Mouse (Mus musculus): ENCODE results near the gene Elovl3. TPM values are rescaled to one million over a fixed set of nuclear protein-coding genes. Genes with fewer than 3 reads are reported as not detected.
A peak's percentile ranks its signal among the peaks of the same experiment; 100 is the strongest.

Elovl3 gene
- polyA plus RNA-seq, 1 experiment = not detected

DNA sequence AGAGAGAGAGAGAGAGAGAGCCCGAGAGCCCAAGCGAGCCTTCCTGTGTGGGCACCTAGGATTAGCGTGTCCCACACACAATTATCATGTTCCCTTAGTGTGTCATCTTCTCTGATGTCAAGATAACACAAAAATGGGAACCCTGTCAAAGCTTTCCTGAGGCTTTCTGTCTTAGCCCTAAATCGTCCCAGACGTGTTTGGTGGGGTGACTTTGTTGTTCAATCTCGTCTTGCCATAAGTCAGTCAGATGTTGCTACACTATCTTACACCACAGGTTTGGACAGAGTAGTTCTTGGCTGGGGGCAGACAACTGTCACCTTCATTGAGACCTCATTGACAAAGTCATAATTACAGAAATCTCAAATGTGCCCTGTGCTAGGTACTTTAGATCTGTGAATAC lies 880 bp downstream of the Elovl3 start:
- peaks cover 79% of the 10 kb centered on the region for H3K27me3 ChIP-seq (replicated peaks)
- TF ChIP-seq FLI1 (IDR thresholded peaks at IDR 0.05; ENCODE audit: low read length) = no peak
- TF ChIP-seq GATA1 (IDR thresholded peaks at IDR 0.05; ENCODE audit: borderline replicate concordance, low read length) = no peak
- no peaks in the 10 kb centered on the region for H3K36me3 ChIP-seq (replicated peaks; ENCODE audit: low read length)
- H3K4me1 ChIP-seq = peaks cover 42% of the 10 kb centered on the region
- H3K4me3 ChIP-seq (replicated peaks) = no peak overlapping the region
- no peaks in the 10 kb centered on the region for H3K9me3 ChIP-seq

DNA sequence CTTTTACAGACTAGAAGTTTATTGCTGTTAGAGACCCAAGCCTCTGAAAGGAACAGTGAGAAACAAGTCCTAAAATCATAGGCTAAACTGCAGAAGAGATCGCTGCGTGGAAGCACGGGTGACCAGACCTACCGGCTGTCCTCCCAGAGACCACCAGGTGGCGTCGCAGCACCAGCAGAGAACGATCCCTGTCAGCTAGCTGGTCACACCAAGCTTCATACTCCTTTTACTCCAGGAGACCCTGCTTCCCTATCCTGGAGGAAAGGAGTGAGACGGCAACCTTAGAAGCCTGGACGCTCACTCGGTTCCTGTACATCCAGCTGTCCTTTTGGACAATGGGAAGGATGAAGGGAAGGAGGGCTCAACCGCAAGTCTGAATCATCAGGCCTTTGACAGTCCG lies 3.6 kb downstream of the Elovl3 start:
- Histone ChIP-seq H3K9me3 (no peaks in the 10 kb centered on the region), H3K36me3 (replicated peaks; ENCODE audit: low read length) (no peaks in the 10 kb centered on the region), H3K27me3 (replicated peaks) (peaks cover 95% of the 10 kb centered on the region), H3K4me1 (peaks cover 43% of the 10 kb centered on the region), H3K4me3 (replicated peaks) (peak overlapping the region; percentile 92)
- no peak for TF ChIP-seq GATA1 (IDR thresholded peaks at IDR 0.05; ENCODE audit: borderline replicate concordance, low read length)
- no peak for TF ChIP-seq FLI1 (IDR thresholded peaks at IDR 0.05; ENCODE audit: low read length)

DNA sequence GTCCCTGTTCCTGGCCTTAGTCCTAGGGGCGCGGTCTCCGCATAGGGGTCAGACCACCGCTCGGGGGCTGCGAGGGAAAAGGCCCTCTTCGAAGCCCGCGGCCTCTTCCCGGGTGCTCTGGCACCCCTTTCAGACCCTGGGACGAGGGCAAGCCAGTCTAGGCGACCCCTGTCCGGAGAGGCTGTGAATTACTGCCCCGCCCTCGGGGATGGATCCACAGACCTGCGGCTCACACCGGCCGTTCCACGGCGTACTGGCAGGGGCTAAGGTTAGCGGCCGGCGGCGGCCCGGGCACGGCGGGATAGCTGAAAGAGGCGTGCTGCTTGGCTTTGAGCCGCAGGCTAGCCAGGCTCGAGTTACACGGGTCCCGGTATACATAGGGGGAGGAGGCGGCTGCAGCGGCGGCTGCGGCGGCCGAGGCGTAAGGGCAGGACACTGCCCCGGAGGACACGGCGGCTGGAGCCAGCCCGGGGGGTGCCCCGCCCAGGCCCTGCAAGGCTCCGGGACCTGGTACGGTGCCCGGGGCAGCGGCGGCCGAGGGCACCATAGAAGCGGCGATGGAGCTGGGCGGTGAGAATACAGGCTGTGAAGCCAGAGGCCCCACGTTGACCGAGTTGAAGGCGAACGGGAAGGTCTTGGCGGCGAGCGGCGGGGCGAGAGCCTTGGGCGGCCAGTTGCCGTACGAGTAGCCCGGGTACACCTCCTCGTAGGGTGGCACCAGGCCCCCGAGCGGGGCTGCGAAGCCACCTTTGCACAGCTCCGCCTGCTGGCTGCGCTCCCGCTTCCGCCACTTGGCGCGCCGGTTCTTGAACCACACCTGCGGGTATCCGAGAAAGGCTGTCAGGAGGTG lies 4.3 kb downstream of the Elovl3 start:
- peak overlapping the region; percentile 92 for H3K4me3 ChIP-seq (replicated peaks)
- no peaks in the 10 kb centered on the region for H3K9me3 ChIP-seq
- no peaks in the 10 kb centered on the region for H3K36me3 ChIP-seq (replicated peaks; ENCODE audit: low read length)
- TF ChIP-seq FLI1 (IDR thresholded peaks at IDR 0.05; ENCODE audit: low read length) = no peak
- no peak for TF ChIP-seq GATA1 (IDR thresholded peaks at IDR 0.05; ENCODE audit: borderline replicate concordance, low read length)
- peaks cover 96% of the 10 kb centered on the region for H3K27me3 ChIP-seq (replicated peaks)
- peaks cover 44% of the 10 kb centered on the region for H3K4me1 ChIP-seq

DNA sequence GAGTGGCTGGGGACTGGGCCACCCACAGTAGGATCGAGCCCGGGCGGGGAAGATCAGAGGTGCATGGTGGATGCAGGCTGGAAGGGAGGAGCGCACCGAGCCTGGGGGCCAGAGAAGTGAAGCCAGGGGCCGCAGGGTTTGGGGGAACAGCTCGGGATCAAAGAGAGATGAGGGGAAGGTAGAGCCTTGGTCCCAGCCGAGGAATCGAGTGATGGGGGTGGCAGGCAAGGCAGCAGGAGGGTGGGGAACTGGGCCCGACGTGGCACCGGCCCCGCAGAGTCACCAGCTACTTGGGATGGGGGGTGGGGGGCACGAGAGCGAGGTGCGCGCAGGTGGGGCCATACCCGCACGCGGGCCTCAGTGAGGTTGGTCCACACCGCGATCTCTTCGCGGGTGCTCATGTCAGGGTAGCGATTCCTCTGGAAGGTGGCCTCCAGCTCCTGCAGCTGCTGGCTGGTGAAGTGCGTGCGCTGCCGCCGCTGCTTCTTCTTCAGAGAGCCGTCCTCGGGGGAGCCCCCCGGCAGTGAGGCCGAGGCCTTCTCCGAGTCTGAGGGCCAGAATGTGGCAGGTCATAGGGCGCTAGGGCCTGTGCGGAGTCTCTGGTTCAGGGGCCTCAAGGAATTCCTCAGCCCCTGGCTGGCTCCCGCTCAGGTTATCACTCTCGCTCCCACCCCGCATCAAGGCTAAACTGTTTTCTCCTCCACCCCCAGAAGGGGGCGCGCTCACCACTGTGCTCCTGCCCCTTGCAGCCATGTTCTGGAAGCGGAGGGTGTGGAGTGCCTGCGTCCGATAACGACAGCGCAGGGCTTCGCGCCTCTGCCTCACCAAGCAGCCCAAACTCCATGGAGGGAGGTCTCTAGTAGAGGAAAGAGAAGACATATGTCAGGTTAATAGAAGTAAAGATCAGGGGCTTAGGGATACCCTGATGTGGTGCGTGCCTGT lies 5.2 kb downstream of the Elovl3 start:
- no peak for TF ChIP-seq FLI1 (IDR thresholded peaks at IDR 0.05; ENCODE audit: low read length)
- Histone ChIP-seq H3K9me3 (no peaks in the 10 kb centered on the region), H3K4me1 (peaks cover 44% of the 10 kb centered on the region), H3K27me3 (replicated peaks) (peaks cover 97% of the 10 kb centered on the region), H3K36me3 (replicated peaks; ENCODE audit: low read length) (no peaks in the 10 kb centered on the region), H3K4me3 (replicated peaks) (peak overlapping the region; percentile 92)

DNA sequence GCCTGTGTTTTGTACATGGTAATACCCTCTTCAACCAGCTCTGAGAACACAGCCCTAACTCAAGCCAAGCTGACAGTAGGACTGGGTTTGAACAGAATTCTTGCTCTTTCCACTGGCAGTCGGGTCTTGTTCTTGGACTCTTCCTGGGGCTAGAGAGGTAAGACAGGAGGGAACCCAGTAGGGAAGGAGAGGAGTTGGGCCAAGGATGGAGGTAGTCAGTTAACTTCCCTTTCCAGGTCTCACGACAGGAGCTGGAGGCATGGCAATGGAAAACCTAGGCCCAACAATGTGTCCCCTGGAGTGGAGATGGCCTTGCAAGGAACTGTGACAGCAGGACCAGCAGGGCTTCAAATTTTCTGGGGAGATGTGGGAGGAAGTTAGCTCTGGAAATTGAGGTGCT lies 8.6 kb downstream of the Elovl3 start:
- H3K27me3 ChIP-seq (replicated peaks) = peaks cover 99% of the 10 kb centered on the region
- TF ChIP-seq GATA1 (IDR thresholded peaks at IDR 0.05; ENCODE audit: borderline replicate concordance, low read length) (no peak), FLI1 (IDR thresholded peaks at IDR 0.05; ENCODE audit: low read length) (no peak)
- peaks cover 33% of the 10 kb centered on the region for H3K4me1 ChIP-seq
- H3K36me3 ChIP-seq (replicated peaks; ENCODE audit: low read length) = no peaks in the 10 kb centered on the region
- no peaks in the 10 kb centered on the region for H3K9me3 ChIP-seq
- no peak overlapping the region for H3K4me3 ChIP-seq (replicated peaks)

DNA sequence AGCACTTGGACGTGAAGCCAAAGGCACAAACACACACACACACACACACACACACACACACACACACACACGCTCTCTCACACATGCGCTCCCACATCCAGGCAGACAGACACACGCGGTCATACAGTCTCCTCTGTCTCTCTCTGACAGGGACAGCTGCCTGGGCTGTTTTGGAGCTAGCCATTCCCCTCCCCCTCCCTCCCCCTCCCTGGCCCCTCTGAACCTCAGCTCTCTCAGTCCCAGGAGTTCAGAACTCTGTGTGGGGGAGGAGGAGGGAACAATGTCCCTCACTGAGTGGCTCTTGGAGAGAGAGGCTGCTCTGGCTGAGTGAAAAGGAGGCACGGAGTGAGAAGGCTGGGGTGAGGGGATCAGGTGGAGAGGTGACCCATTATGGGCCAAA lies 9.4 kb downstream of the Elovl3 start:
- Histone ChIP-seq H3K27me3 (replicated peaks) (peaks cover 99% of the 10 kb centered on the region), H3K4me3 (replicated peaks) (no peak overlapping the region), H3K4me1 (peaks cover 26% of the 10 kb centered on the region), H3K9me3 (no peaks in the 10 kb centered on the region), H3K36me3 (replicated peaks; ENCODE audit: low read length) (no peaks in the 10 kb centered on the region)
- no peak for TF ChIP-seq GATA1 (IDR thresholded peaks at IDR 0.05; ENCODE audit: borderline replicate concordance, low read length)
- TF ChIP-seq FLI1 (IDR thresholded peaks at IDR 0.05; ENCODE audit: low read length) = no peak

DNA sequence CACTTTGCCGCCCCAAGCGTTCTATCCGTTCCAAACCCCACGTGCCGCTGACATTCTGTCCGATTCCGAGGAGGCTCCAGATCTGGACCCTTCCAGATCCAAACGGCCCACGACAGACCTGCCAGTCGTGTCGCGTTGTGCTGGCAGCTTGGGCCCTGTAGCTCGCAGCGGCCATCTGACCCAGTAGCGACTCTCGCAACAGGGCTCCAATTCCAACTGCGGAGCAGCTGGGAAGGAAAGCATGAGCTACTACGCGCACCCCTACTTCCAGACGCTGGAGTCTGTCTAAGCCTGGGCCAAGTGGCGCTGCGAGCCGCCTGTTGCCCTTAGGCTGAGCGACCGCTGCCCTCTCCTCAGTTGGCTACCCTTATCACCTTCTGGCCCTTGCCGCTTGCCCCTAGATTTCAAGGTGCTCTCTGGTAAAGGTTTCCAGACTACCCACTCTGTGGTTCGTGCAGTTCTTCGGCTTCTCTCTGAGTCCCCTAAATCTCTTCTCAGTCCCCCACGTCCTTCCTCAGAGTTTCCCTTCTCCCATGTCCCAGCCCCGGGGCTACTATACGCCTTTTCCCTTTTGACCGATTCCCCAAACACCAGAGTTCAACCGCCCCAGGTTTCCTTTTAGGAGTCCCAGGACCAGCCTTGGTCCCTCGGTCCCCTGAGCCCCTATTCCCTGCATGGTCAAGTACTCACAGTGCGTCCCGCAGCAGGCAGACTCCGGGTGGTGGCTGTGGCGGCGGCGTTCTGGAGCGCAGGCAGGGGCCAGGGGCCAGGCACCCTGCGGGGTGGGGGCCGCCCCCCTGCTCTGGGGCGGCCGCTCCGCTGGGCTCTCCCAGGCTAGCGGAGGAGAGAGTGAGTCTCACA lies 16.0 kb downstream of the Elovl3 start, which contains the start of gene Pitx3:
Gene Pitx3, minus strand, starts transcription at position 816 of the 861 bp plus-strand sequence.
- H3K4me3 ChIP-seq (replicated peaks) = peak within 1 kb of the TSS; percentile 92
- H3K27me3 ChIP-seq (replicated peaks) = peaks cover 82% of the 10 kb centered on the region
- TF ChIP-seq GATA1 (IDR thresholded peaks at IDR 0.05; ENCODE audit: borderline replicate concordance, low read length) (no peak), FLI1 (IDR thresholded peaks at IDR 0.05; ENCODE audit: low read length) (no peak)
- H3K4me1 ChIP-seq = peaks cover 31% of the 10 kb centered on the region
- no peaks in the 10 kb centered on the region for H3K9me3 ChIP-seq
- no peaks in the 10 kb centered on the region for H3K36me3 ChIP-seq (replicated peaks; ENCODE audit: low read length)

DNA sequence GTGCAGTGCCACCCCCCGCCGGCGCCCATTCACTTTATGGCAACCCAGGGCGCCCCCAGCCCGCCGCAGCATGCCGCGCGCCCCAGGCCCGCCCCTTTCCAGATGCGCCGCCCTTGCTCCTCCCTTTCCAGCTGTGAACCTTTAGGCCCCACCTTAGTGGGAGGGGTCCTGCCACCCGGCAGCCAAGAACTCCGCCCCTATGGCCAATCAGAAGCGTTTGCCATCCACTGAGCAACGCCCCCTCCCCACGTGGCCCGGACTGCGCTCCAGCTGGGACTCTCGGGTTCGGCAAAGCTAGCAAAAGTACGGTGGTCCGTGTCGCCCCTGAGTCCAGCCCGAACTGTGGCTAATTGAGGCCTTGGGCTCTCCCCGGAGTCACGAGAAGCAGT lies 16.7 kb downstream of the Elovl3 start:
- H3K27me3 ChIP-seq (replicated peaks) = peaks cover 76% of the 10 kb centered on the region

DNA sequence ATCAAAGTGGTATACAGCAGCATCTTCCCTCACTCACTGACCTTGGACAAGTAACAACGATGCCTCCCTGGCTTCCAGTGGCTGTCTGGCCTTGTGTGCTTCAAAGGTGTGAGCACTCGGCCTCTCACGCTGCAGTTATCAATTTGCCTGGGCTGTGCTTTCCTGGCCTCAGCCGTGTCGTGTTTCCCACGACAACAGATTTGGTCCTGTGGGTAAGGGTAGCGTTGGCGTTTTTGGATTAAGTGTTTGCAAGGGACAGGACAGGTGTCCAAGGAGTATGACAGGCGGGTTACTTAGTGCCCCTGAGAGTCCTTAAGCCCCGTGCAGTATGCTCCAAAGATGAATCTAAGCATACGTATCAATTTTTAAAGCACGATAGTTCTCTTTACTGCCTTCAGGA lies 17.4 kb downstream of the Elovl3 start:
- H3K27me3 ChIP-seq (replicated peaks) = peaks cover 68% of the 10 kb centered on the region
- H3K4me3 ChIP-seq (replicated peaks) = peak overlapping the region; percentile 92
- H3K36me3 ChIP-seq (replicated peaks; ENCODE audit: low read length) = no peaks in the 10 kb centered on the region
- peaks cover 45% of the 10 kb centered on the region for H3K4me1 ChIP-seq
- no peak for TF ChIP-seq GATA1 (IDR thresholded peaks at IDR 0.05; ENCODE audit: borderline replicate concordance, low read length)
- no peak for TF ChIP-seq FLI1 (IDR thresholded peaks at IDR 0.05; ENCODE audit: low read length)
- H3K9me3 ChIP-seq = no peaks in the 10 kb centered on the region

More for the DNA sequence above, 16.7 kb downstream of the Elovl3 start:
- TF ChIP-seq GATA1 (IDR thresholded peaks at IDR 0.05; ENCODE audit: borderline replicate concordance, low read length) (no peak), FLI1 (IDR thresholded peaks at IDR 0.05; ENCODE audit: low read length) (no peak)
- peaks cover 37% of the 10 kb centered on the region for H3K4me1 ChIP-seq
- no peaks in the 10 kb centered on the region for H3K36me3 ChIP-seq (replicated peaks; ENCODE audit: low read length)
- H3K4me3 ChIP-seq (replicated peaks) = peak overlapping the region; percentile 92
- H3K9me3 ChIP-seq = no peaks in the 10 kb centered on the region

Data from megakaryocyte, embryonic 14.5 days (primary cell).